ENCODE assay signal across 12 mouse cellular contexts in genomic region chr17:31328466-31328865, GRCm38 (mm10). TPM values are rescaled to one million over a fixed set of nuclear protein-coding genes. Genes with fewer than 3 reads are reported as not detected.
DNase-seq lines count a peak whose midpoint lies in the region; ATAC-seq and TF ChIP-seq lines count a peak whose summit lies in the region.
"Had no signal": no experiment of that assay in that cellular context is flagged by ENCODE, and none has a peak within 500 bp of the region (broad histone marks: within the 10 kb centered on the region; RNA-seq: fewer than 3 reads in every experiment).

No protein-coding gene starts in this region.

- ATAC-seq in limb, embryonic 11.5 days (ENCODE audit: insufficient number of reproducible peaks, low FRiP score, low TSS enrichment, low read depth): no peak
- ATAC-seq: forebrain, embryonic 14.5 days had no signal

- TF ChIP-seq POLR2A in brain, embryonic 14.5 days (IDR thresholded peaks at IDR 0.05; ENCODE audit: borderline replicate concordance, extremely low read depth, insufficient read depth, insufficient read length, poor library complexity, severe bottlenecking): no peak

- H3K27ac ChIP-seq in limb, embryonic 11.5 days (replicated peaks; ENCODE audit: low read depth, low read length): no peak overlapping the region
- no peak overlapping the region for H3K27ac ChIP-seq in limb, embryonic 10.5 days
- H3K27ac ChIP-seq: liver, embryonic 15.5 days had no signal

- H3K4me2 ChIP-seq in limb, embryonic 11.5 days (ENCODE audit: low read depth, severe bottlenecking): no peak overlapping the region
- H3K4me2 ChIP-seq: hindbrain, embryonic 13.5 days; liver, embryonic 15.5 days had no signal

- H3K4me1 ChIP-seq in limb, embryonic 11.5 days (ENCODE audit: control insufficient read depth, insufficient read depth, low read length): no peaks in the 10 kb centered on the region; the same call in 1 of the 2 replicates
- peaks cover 18% of the 10 kb centered on the region for H3K4me1 ChIP-seq in limb, embryonic 10.5 days

- WGBS in limb, embryonic 11.5 days: 61% methylated on average over 4 of the region's 4 CpGs
- 70% methylated on average over 4 of the region's 4 CpGs for WGBS in limb, embryonic 10.5 days

- H3K9ac ChIP-seq in limb, embryonic 11.5 days (ENCODE audit: low read length): no peak overlapping the region
- H3K9ac ChIP-seq: hindbrain, embryonic 13.5 days; liver, embryonic 15.5 days had no signal

- no peaks in the 10 kb centered on the region for H3K36me3 ChIP-seq in limb, embryonic 11.5 days (ENCODE audit: control insufficient read depth, insufficient read depth, low read length)
- no peaks in the 10 kb centered on the region for H3K36me3 ChIP-seq in limb, embryonic 10.5 days
- H3K36me3 ChIP-seq: liver, embryonic 15.5 days had no signal

- no peaks in the 10 kb centered on the region for H3K27me3 ChIP-seq in limb, embryonic 11.5 days (ENCODE audit: control insufficient read depth, insufficient read depth, low read length)
- H3K27me3 ChIP-seq in limb, embryonic 10.5 days (ENCODE audit: low read depth, poor library complexity, severe bottlenecking): no peaks in the 10 kb centered on the region
- H3K27me3 ChIP-seq: liver, embryonic 15.5 days had no signal

- H3K9me3 ChIP-seq in limb, embryonic 11.5 days (ENCODE audit: control insufficient read depth, low read length): no peaks in the 10 kb centered on the region
- H3K9me3 ChIP-seq in limb, embryonic 10.5 days (replicated peaks): no peaks in the 10 kb centered on the region
- H3K9me3 ChIP-seq: hindbrain, embryonic 13.5 days; liver, embryonic 15.5 days had no signal

- DNase-seq in limb, embryonic 11.5 days (ENCODE audit: low spot score): peak; percentile 43
- no peak for DNase-seq in limb, embryonic 10.5 days (ENCODE audit: low spot score)
- peak; percentile 58 for DNase-seq in thymus, postnatal 4 days
- DNase-seq in thymus, postnatal 0 days (ENCODE audit: low spot score): no peak
- DNase-seq in brain, embryonic 14.5 days (ENCODE audit: low read depth): no peak
- no peak for DNase-seq in adrenal gland, postnatal 25 days
- DNase-seq in embryo, embryonic 10 days (ENCODE audit: low spot score): no peak
- DNase-seq: heart, adult 18-20 months; layer of hippocampus, adult 9-11 months had no signal

- TF ChIP-seq CTCF in brain, embryonic 14.5 days (IDR thresholded peaks at IDR 0.05; ENCODE audit: borderline replicate concordance, extremely low read depth, insufficient read depth, insufficient read length): peak; percentile 41; the same call in 1 of the 2 replicates

- no peak overlapping the region for H3K4me3 ChIP-seq in limb, embryonic 11.5 days (ENCODE audit: low read depth, low read length)
- no peak overlapping the region for H3K4me3 ChIP-seq in limb, embryonic 10.5 days
- H3K4me3 ChIP-seq: hindbrain, embryonic 13.5 days; liver, embryonic 15.5 days had no signal

RNA-seq across cellular contexts. Expression of gene Slc37a1, which starts 41.9 kb away (rescaled TPM):
- polyA plus RNA-seq in limb, embryonic 11.5 days (2014; fragmentation: Nextera tagmentation; extraction: Ambion mirVana): 1.7 and 1.8 TPM in 2 replicates
- 3.3 and 4.1 TPM in 2 replicates for polyA plus RNA-seq in limb, embryonic 10.5 days (2016; fragmentation: Nextera tagmentation; extraction: Ambion mirVana)
- 12.8 and 14.1 TPM in 2 replicates for polyA plus RNA-seq in thymus, postnatal 0 days (2015; fragmentation: Nextera tagmentation; extraction: Ambion mirVana)
- 19.7 and 21.3 TPM in 2 replicates for polyA plus RNA-seq in brain, embryonic 14.5 days (2012; rRNA removed)
- total RNA-seq in adrenal gland, postnatal 25 days (2021): 15.5 and 16.3 TPM in 2 replicates

RNA-seq across cellular contexts. Expression of gene Rsph1, which starts 51.3 kb away (rescaled TPM):
- 0.44 and 0.73 TPM in 2 replicates for polyA plus RNA-seq in limb, embryonic 11.5 days (2014; fragmentation: Nextera tagmentation; extraction: Ambion mirVana)
- polyA plus RNA-seq in limb, embryonic 10.5 days (2016; fragmentation: Nextera tagmentation; extraction: Ambion mirVana): 0.62 and 0.90 TPM in 2 replicates
- 0.90 and 1.2 TPM in 2 replicates for polyA plus RNA-seq in thymus, postnatal 0 days (2015; fragmentation: Nextera tagmentation; extraction: Ambion mirVana)
- 0.59 and 3.3 TPM in 2 replicates for polyA plus RNA-seq in brain, embryonic 14.5 days (2012; rRNA removed)
- total RNA-seq in adrenal gland, postnatal 25 days (2021): 4.3 and 6.4 TPM in 2 replicates

RNA-seq across cellular contexts. Expression of gene Pde9a, which starts 57.5 kb away (rescaled TPM):
- 30.0 and 31.2 TPM in 2 replicates for polyA plus RNA-seq in limb, embryonic 11.5 days (2014; fragmentation: Nextera tagmentation; extraction: Ambion mirVana)
- polyA plus RNA-seq in limb, embryonic 10.5 days (2016; fragmentation: Nextera tagmentation; extraction: Ambion mirVana): 20.4 and 27.2 TPM in 2 replicates
- polyA plus RNA-seq in thymus, postnatal 0 days (2015; fragmentation: Nextera tagmentation; extraction: Ambion mirVana): 1.4 and 1.6 TPM in 2 replicates
- polyA plus RNA-seq in brain, embryonic 14.5 days (2012; rRNA removed): 60.9 and 112 TPM in 2 replicates
- total RNA-seq in adrenal gland, postnatal 25 days (2021): 1.4 and 2.5 TPM in 2 replicates

Comparison
In these comparisons a context has a peak if more than half of its experiments do, and no peak if none do; other contexts are left out.
1. DNase-seq: peak in limb, embryonic 11.5 days (single experiment) and thymus, postnatal 4 days (single experiment); none in limb, embryonic 10.5 days (single experiment), thymus, postnatal 0 days (single experiment), brain, embryonic 14.5 days (single experiment), adrenal gland, postnatal 25 days (single experiment) and embryo, embryonic 10 days (single experiment).